Mouse (Mus musculus) embryonic facial prominence, embryonic 15.5 days (tissue): Measurements from ENCODE around the gene Wdr75. TPM values are rescaled to one million over a fixed set of nuclear protein-coding genes. Genes with fewer than 3 reads are reported as not detected.
A peak's percentile ranks its signal among the peaks of the same experiment; 100 is the strongest.

Experiments
- ATAC-seq: fragments of 200-750 bp; cut with Nextera tagmentation; 2 replicates; pipeline ENCODE4 v1.8.0; 2017; ENCODE audit warnings: low read depth, moderate TSS enrichment; ENCODE audit not compliant: insufficient number of reproducible peaks, low FRiP score, low TSS enrichment
- H3K27ac ChIP-seq: fragments of 300-500 bp; sonication (generic); replicated peaks from 2 replicates; pipeline ENCODE4 v1.5.1; 2015; ENCODE audit warnings: mild to moderate bottlenecking, inconsistent platforms
- H3K27me3 ChIP-seq: fragments of 300-500 bp; sonication (generic); 2 replicates; pipeline ENCODE4 v1.6.1; 2015; ENCODE audit warnings: inconsistent platforms
- H3K36me3 ChIP-seq: fragments of 300-500 bp; sonication (generic); 2 replicates; pipeline ENCODE4 v1.6.1; 2015; ENCODE audit warnings: mild to moderate bottlenecking, inconsistent platforms
- H3K4me1 ChIP-seq: fragments of 300-500 bp; sonication (generic); 2 replicates; pipeline ENCODE4 v1.6.1; 2015; ENCODE audit warnings: inconsistent platforms
- H3K4me2 ChIP-seq: fragments of 300-500 bp; sonication (generic); replicated peaks from 2 replicates; pipeline ENCODE4 v1.6.1; 2015; ENCODE audit warnings: mild to moderate bottlenecking, inconsistent platforms
- H3K4me3 ChIP-seq: fragments of 300-500 bp; sonication (generic); replicated peaks from 2 replicates; pipeline ENCODE4 v1.5.1; 2015; ENCODE audit warnings: mild to moderate bottlenecking, inconsistent platforms
- H3K9ac ChIP-seq: fragments of 300-500 bp; sonication (generic); 2 replicates; pipeline ENCODE4 v1.6.1; 2015; ENCODE audit warnings: inconsistent platforms
- H3K9me3 ChIP-seq: fragments of 300-500 bp; sonication (generic); replicated peaks from 2 replicates; pipeline ENCODE4 v1.6.1; 2016; ENCODE audit warnings: inconsistent platforms
- WGBS: fragments of 180-500 bp; shearing (Covaris S2); methylation state at CpG from one replicate; pipeline ENCODE4 v1.1.7; 2015; 5-methylcytosine and 5-hydroxymethylcytosine counted together
- polyA plus RNA-seq: library from polyadenylated mRNA; unstranded; fragments of >200 nt; fragmentation: Nextera tagmentation; extraction: Ambion mirVana; gene quantifications from 2 replicates; pipeline ENCODE4 v1.2.1, GENCODE M21; 2015

The Wdr75 gene
- polyA plus RNA-seq, 1 experiment from 2014 or later: 64.0 TPM

- Histone ChIP-seq H3K9ac (no peak overlapping the region), H3K4me2 (no peak overlapping the region), H3K27me3 (no peaks in the 10 kb centered on the region), H3K9me3 (no peaks in the 10 kb centered on the region), H3K27ac (no peak overlapping the region), H3K4me3 (no peak overlapping the region), H3K4me1 (no peaks in the 10 kb centered on the region), H3K36me3 (no peaks in the 10 kb centered on the region)
- no peak for ATAC-seq
- 67% methylated on average over 4 of the region's 4 CpGs for WGBS
Measured at GRCm38 (mm10) chr1:45780606-45781288, 14.2 kb upstream of the Wdr75 start.

GRCm38 (mm10) chr1:45816889-45817288 lies 21.9 kb downstream of the Wdr75 start:
- H3K4me3 ChIP-seq: no peak overlapping the region
- H3K9me3 ChIP-seq: no peaks in the 10 kb centered on the region
- no peak overlapping the region for H3K9ac ChIP-seq
- 16% methylated on average over 1 of the region's 1 CpGs for WGBS
- H3K4me2 ChIP-seq: no peak overlapping the region
- H3K27ac ChIP-seq: no peak overlapping the region
- ATAC-seq: no peak
- H3K36me3 ChIP-seq: peaks cover 70% of the 10 kb centered on the region
- H3K4me1 ChIP-seq: no peaks in the 10 kb centered on the region
- no peaks in the 10 kb centered on the region for H3K27me3 ChIP-seq

- H3K9ac ChIP-seq: no peak overlapping the region
- H3K27ac ChIP-seq: no peak overlapping the region
- H3K36me3 ChIP-seq: peaks cover 74% of the 10 kb centered on the region
- no peaks in the 10 kb centered on the region for H3K27me3 ChIP-seq
- ATAC-seq: no peak
- no peak overlapping the region for H3K4me3 ChIP-seq
- no peaks in the 10 kb centered on the region for H3K4me1 ChIP-seq
- no peak overlapping the region for H3K4me2 ChIP-seq
- 95% methylated on average over 9 of the region's 9 CpGs for WGBS
- no peaks in the 10 kb centered on the region for H3K9me3 ChIP-seq
Measured at GRCm38 (mm10) chr1:45818564-45818963, 23.6 kb downstream of the Wdr75 start.

- no peaks in the 10 kb centered on the region for H3K9me3 ChIP-seq
- no peaks in the 10 kb centered on the region for H3K4me1 ChIP-seq
- 78% methylated on average over 1 of the region's 1 CpGs for WGBS
- no peaks in the 10 kb centered on the region for H3K27me3 ChIP-seq
- H3K4me3 ChIP-seq: no peak overlapping the region
- no peak overlapping the region for H3K27ac ChIP-seq
- no peak overlapping the region for H3K4me2 ChIP-seq
- no peak for ATAC-seq
- peaks cover 39% of the 10 kb centered on the region for H3K36me3 ChIP-seq
- H3K9ac ChIP-seq: no peak overlapping the region
Measured at GRCm38 (mm10) chr1:45824441-45824840, 29.5 kb downstream of the Wdr75 start.

- ATAC-seq: no peak
- WGBS: 51% methylated on average over 5 of the region's 5 CpGs
Measured at GRCm38 (mm10) chr1:45825140-45825539, 30.2 kb downstream of the Wdr75 start.

GRCm38 (mm10) chr1:45825630-45826029 lies 30.7 kb downstream of the Wdr75 start:
- 81% methylated on average over 3 of the region's 3 CpGs for WGBS
- no peak overlapping the region for H3K4me2 ChIP-seq
- H3K27me3 ChIP-seq: no peaks in the 10 kb centered on the region
- H3K4me1 ChIP-seq: no peaks in the 10 kb centered on the region
- ATAC-seq: no peak
- no peak overlapping the region for H3K4me3 ChIP-seq
- H3K36me3 ChIP-seq: peaks cover 34% of the 10 kb centered on the region
- no peak overlapping the region for H3K27ac ChIP-seq
- no peaks in the 10 kb centered on the region for H3K9me3 ChIP-seq
- H3K9ac ChIP-seq: no peak overlapping the region

More at GRCm38 (mm10) chr1:45825140-45825539, 30.2 kb downstream of the Wdr75 start:
- H3K9ac ChIP-seq: no peak overlapping the region
- no peak overlapping the region for H3K27ac ChIP-seq
- no peak overlapping the region for H3K4me3 ChIP-seq
- no peaks in the 10 kb centered on the region for H3K4me1 ChIP-seq
- H3K36me3 ChIP-seq: peaks cover 36% of the 10 kb centered on the region
- H3K27me3 ChIP-seq: no peaks in the 10 kb centered on the region
- no peak overlapping the region for H3K4me2 ChIP-seq
- no peaks in the 10 kb centered on the region for H3K9me3 ChIP-seq

GRCm38 (mm10) chr1:45826148-45826547 lies 31.2 kb downstream of the Wdr75 start:
- no peak for ATAC-seq
- Histone ChIP-seq H3K4me3 (no peak overlapping the region), H3K9me3 (no peaks in the 10 kb centered on the region), H3K36me3 (peaks cover 30% of the 10 kb centered on the region), H3K4me1 (no peaks in the 10 kb centered on the region), H3K4me2 (no peak overlapping the region), H3K27ac (no peak overlapping the region), H3K27me3 (no peaks in the 10 kb centered on the region), H3K9ac (no peak overlapping the region)
- 79% methylated on average over 2 of the region's 2 CpGs for WGBS

- Histone ChIP-seq H3K9me3 (no peaks in the 10 kb centered on the region), H3K4me1 (no peaks in the 10 kb centered on the region), H3K9ac (no peak overlapping the region), H3K4me2 (no peak overlapping the region), H3K36me3 (peaks cover 25% of the 10 kb centered on the region), H3K27ac (no peak overlapping the region), H3K4me3 (no peak overlapping the region), H3K27me3 (no peaks in the 10 kb centered on the region)
- 76% methylated on average over 2 of the region's 2 CpGs for WGBS
- ATAC-seq: no peak
Measured at GRCm38 (mm10) chr1:45826796-45827195, 31.8 kb downstream of the Wdr75 start.

- Histone ChIP-seq H3K4me1 (no peaks in the 10 kb centered on the region), H3K4me2 (no peak overlapping the region), H3K27ac (no peak overlapping the region), H3K27me3 (no peaks in the 10 kb centered on the region), H3K4me3 (no peak overlapping the region), H3K9me3 (no peaks in the 10 kb centered on the region), H3K9ac (no peak overlapping the region), H3K36me3 (no peaks in the 10 kb centered on the region)
- 80% methylated on average over 8 of the region's 8 CpGs for WGBS
- no peak for ATAC-seq
Measured at GRCm38 (mm10) chr1:45830453-45831206, 35.7 kb downstream of the Wdr75 start.

- 52% methylated on average over 4 of the region's 4 CpGs for WGBS
- Histone ChIP-seq H3K9ac (no peak overlapping the region), H3K9me3 (no peaks in the 10 kb centered on the region), H3K27ac (peak overlapping the region; percentile 39), H3K4me1 (no peaks in the 10 kb centered on the region), H3K36me3 (no peaks in the 10 kb centered on the region), H3K4me3 (no peak overlapping the region), H3K27me3 (no peaks in the 10 kb centered on the region), H3K4me2 (no peak overlapping the region)
- no peak for ATAC-seq
Measured at GRCm38 (mm10) chr1:45835362-45836063, 40.5 kb downstream of the Wdr75 start.

- H3K36me3 ChIP-seq: no peaks in the 10 kb centered on the region
- no peaks in the 10 kb centered on the region for H3K4me1 ChIP-seq
- 46% methylated on average over 4 of the region's 4 CpGs for WGBS
- no peak overlapping the region for H3K4me2 ChIP-seq
- no peaks in the 10 kb centered on the region for H3K27me3 ChIP-seq
- no peak overlapping the region for H3K27ac ChIP-seq
- H3K9me3 ChIP-seq: no peaks in the 10 kb centered on the region
- ATAC-seq: peak; percentile 80
- no peak overlapping the region for H3K9ac ChIP-seq
- no peak overlapping the region for H3K4me3 ChIP-seq
Measured at GRCm38 (mm10) chr1:45837736-45838135, 42.8 kb downstream of the Wdr75 start.
